Mouse (Mus musculus) forebrain, embryonic 15.5 days (tissue): ENCODE measurements at regions not wholly inside any gene's neighbourhood (a gene's known extent, or its start where the extent isn't known, plus 50 kb on each side); places are given as distances from the start of the nearest gene placed in this dataset.

ENCODE experiments used
- ATAC-seq: fragments of 200-750 bp; cut with Nextera tagmentation; replicated peaks from 2 replicates; pipeline ENCODE4 v1.8.0; 2017; ENCODE audit warnings: mild to moderate bottlenecking, moderate TSS enrichment, moderate library complexity
- H3K27ac ChIP-seq: fragments of 300-500 bp; sonication (generic); replicated peaks from 2 replicates; pipeline ENCODE4 v1.5.1; 2015; ENCODE audit warnings: mild to moderate bottlenecking, inconsistent platforms
- H3K27me3 ChIP-seq: fragments of 300-500 bp; sonication (generic); 2 replicates; pipeline ENCODE4 v1.6.1; 2015; ENCODE audit warnings: inconsistent platforms
- H3K36me3 ChIP-seq: fragments of 300-500 bp; sonication (generic); 2 replicates; pipeline ENCODE4 v1.6.1; 2015; ENCODE audit warnings: mild to moderate bottlenecking, inconsistent platforms
- H3K4me1 ChIP-seq: fragments of 300-500 bp; sonication (generic); 2 replicates; pipeline ENCODE4 v1.6.1; 2015; ENCODE audit warnings: inconsistent platforms
- H3K4me2 ChIP-seq: fragments of 300-500 bp; sonication (generic); replicated peaks from 2 replicates; pipeline ENCODE4 v1.6.1; 2015; ENCODE audit warnings: mild to moderate bottlenecking, inconsistent platforms
- H3K4me3 ChIP-seq: fragments of 300-500 bp; sonication (generic); 2 replicates; pipeline ENCODE4 v1.5.1; 2015; ENCODE audit warnings: mild to moderate bottlenecking, inconsistent platforms
- H3K9ac ChIP-seq: fragments of 300-500 bp; sonication (generic); replicated peaks from 2 replicates; pipeline ENCODE4 v1.6.1; 2015; ENCODE audit warnings: mild to moderate bottlenecking, inconsistent platforms
- H3K9me3 ChIP-seq: fragments of 300-500 bp; sonication (generic); 2 replicates; pipeline ENCODE4 v1.6.1; 2016; ENCODE audit warnings: inconsistent platforms
- WGBS: fragments of 180-500 bp; shearing (Covaris S2); methylation state at CpG from one replicate; pipeline ENCODE4 v1.1.7; 2015; ENCODE audit warnings: mixed read lengths; 5-methylcytosine and 5-hydroxymethylcytosine counted together

GRCm38 (mm10) chr6:100945796-100946195, 112.4 kb downstream of the Ppp4r2 start:
- Histone ChIP-seq H3K36me3 (no peaks in the 10 kb centered on the region), H3K27me3 (no peaks in the 10 kb centered on the region), H3K27ac (no peak overlapping the region), H3K4me1 (0 out of 2 replicates have a peak, but pooled peaks cover 3% of the 10 kb centered on the region), H3K4me3 (no peak overlapping the region), H3K9me3 (no peaks in the 10 kb centered on the region), H3K9ac (no peak overlapping the region), H3K4me2 (no peak overlapping the region)
- ATAC-seq = no peak
- WGBS = 79% methylated on average over 2 of the region's 2 CpGs

GRCm38 (mm10) chr6:100948340-100948739, 114.9 kb downstream of the Ppp4r2 start:
- H3K36me3 ChIP-seq = no peaks in the 10 kb centered on the region
- H3K27ac ChIP-seq = no peak overlapping the region
- no peaks in the 10 kb centered on the region for H3K9me3 ChIP-seq
- H3K4me3 ChIP-seq = no peak overlapping the region
- H3K9ac ChIP-seq = no peak overlapping the region
- H3K4me1 ChIP-seq = 0 out of 2 replicates have a peak, but pooled peaks cover 3% of the 10 kb centered on the region
- 53% methylated on average over 7 of the region's 7 CpGs for WGBS
- H3K4me2 ChIP-seq = no peak overlapping the region
- ATAC-seq = peak; percentile 26; the same call in 1 of the 2 replicates
- no peaks in the 10 kb centered on the region for H3K27me3 ChIP-seq

DNA sequence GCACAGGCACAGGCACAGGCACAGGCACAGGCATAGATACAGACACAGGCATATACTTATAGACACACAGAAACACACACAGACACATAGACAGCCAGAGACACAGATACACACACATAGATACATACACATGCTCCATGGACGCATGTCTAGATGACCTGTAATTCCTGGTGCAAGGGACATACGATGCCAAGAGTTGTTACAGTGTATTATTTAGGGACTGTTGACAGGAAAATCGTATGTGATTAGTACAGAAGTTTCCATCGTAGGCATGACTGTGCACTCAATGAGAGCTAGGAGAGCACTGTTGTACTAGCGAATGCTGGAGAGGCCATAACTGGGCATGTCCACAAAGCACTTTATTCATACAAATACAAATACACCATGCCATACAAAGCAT, 118.2 kb downstream of the Ppp4r2 start:
- WGBS = 88% methylated on average over 5 of the region's 5 CpGs
- ATAC-seq = no peak
- Histone ChIP-seq H3K27ac (no peak overlapping the region), H3K4me2 (no peak overlapping the region), H3K9ac (no peak overlapping the region), H3K27me3 (no peaks in the 10 kb centered on the region), H3K4me1 (0 out of 2 replicates have a peak, but pooled peaks cover 3% of the 10 kb centered on the region), H3K36me3 (no peaks in the 10 kb centered on the region), H3K4me3 (no peak overlapping the region), H3K9me3 (no peaks in the 10 kb centered on the region)

- no peak overlapping the region for H3K4me2 ChIP-seq
- no peaks in the 10 kb centered on the region for H3K27me3 ChIP-seq
- H3K4me3 ChIP-seq = no peak overlapping the region
- no peaks in the 10 kb centered on the region for H3K9me3 ChIP-seq
- H3K9ac ChIP-seq = no peak overlapping the region
- no peak for ATAC-seq
- H3K4me1 ChIP-seq = 0 out of 2 replicates have a peak, but pooled peaks cover 3% of the 10 kb centered on the region
- H3K36me3 ChIP-seq = no peaks in the 10 kb centered on the region
- H3K27ac ChIP-seq = no peak overlapping the region
These were observed 119.0 kb downstream of the Ppp4r2 start for GRCm38 (mm10) chr6:100952470-100952869.

GRCm38 (mm10) chr6:100954563-100954962, 121.1 kb downstream of the Ppp4r2 start:
- no peak overlapping the region for H3K4me2 ChIP-seq
- no peaks in the 10 kb centered on the region for H3K36me3 ChIP-seq
- no peak overlapping the region for H3K4me3 ChIP-seq
- H3K27me3 ChIP-seq = no peaks in the 10 kb centered on the region
- no peaks in the 10 kb centered on the region for H3K9me3 ChIP-seq
- WGBS = 71% methylated on average over 10 of the region's 10 CpGs
- no peak overlapping the region for H3K9ac ChIP-seq
- ATAC-seq = no peak
- H3K4me1 ChIP-seq = no peaks in the 10 kb centered on the region
- H3K27ac ChIP-seq = no peak overlapping the region

- Histone ChIP-seq H3K9ac (no peak overlapping the region), H3K27me3 (no peaks in the 10 kb centered on the region), H3K27ac (no peak overlapping the region), H3K36me3 (no peaks in the 10 kb centered on the region), H3K4me3 (no peak overlapping the region), H3K4me2 (no peak overlapping the region), H3K9me3 (no peaks in the 10 kb centered on the region), H3K4me1 (peaks cover under 1% of the 10 kb centered on the region; the same call in 1 of the 2 replicates)
- 91% methylated on average over 5 of the region's 5 CpGs for WGBS
- no peak for ATAC-seq
These were observed 133.1 kb downstream of the Ppp4r2 start for GRCm38 (mm10) chr6:100966481-100966880.

- H3K9me3 ChIP-seq = no peaks in the 10 kb centered on the region
- WGBS = 79% methylated on average over 12 of the region's 12 CpGs
- no peak overlapping the region for H3K27ac ChIP-seq
- H3K27me3 ChIP-seq = no peaks in the 10 kb centered on the region
- no peaks in the 10 kb centered on the region for H3K36me3 ChIP-seq
- no peak for ATAC-seq
- no peak overlapping the region for H3K4me3 ChIP-seq
- peaks cover 4% of the 10 kb centered on the region; the same call in 1 of the 2 replicates for H3K4me1 ChIP-seq
- no peak overlapping the region for H3K4me2 ChIP-seq
- no peak overlapping the region for H3K9ac ChIP-seq
These were observed 134.8 kb downstream of the Ppp4r2 start for GRCm38 (mm10) chr6:100968080-100968856.

DNA sequence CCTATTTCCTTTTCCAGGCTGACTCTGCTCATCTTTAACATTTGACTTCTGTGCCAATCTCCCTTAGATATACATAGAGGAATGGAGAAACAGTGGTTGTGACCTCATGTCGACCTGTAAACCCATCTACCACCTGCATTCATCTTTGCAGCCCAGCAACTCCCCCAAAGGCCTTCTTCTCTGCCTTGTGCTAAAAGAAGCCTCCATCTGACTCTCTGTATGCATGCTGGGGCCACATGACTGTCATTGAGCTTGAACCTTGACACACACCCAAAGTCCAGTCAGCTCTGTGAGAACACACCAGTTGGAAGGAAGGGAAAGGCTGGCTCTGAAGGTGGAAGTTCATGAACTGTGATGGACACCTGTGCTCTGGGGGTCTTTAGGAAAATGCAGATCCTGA, 135.5 kb downstream of the Ppp4r2 start:
- Histone ChIP-seq H3K4me3 (no peak overlapping the region), H3K27ac (no peak overlapping the region), H3K36me3 (no peaks in the 10 kb centered on the region), H3K9ac (no peak overlapping the region), H3K9me3 (no peaks in the 10 kb centered on the region), H3K4me2 (no peak overlapping the region), H3K27me3 (no peaks in the 10 kb centered on the region), H3K4me1 (peaks cover 4% of the 10 kb centered on the region; the same call in 1 of the 2 replicates)
- WGBS = 57% methylated on average over 1 of the region's 1 CpGs
- ATAC-seq = no peak

DNA sequence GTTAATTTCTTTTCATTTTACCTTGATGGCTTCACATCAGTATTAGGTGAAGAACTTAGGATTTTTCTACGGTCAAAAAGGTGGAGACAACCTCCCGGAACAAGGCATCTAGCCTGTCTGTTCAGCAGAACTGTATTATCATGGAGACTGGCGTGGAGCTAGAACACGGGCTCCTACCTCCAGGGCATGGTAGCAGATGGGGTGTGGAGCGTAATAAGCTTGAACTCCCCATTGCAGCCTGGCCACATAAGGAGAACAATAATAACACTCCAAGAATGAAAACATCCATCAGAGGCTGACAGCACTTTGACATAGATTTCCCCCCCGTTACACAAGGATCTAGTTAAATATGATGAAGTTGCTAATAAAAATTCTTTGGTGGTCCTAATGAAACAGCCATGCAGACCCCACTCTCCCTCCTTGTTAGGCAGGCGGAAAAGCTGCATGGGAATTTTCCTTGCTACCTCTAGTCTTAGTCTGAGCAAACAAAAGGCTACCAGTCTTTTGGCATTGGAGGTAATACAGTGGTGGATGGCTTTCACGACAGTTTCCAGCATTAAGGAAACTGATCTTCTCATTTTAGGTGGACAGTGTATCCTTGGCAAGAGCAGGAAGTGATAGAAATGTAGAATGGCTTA, 137.5 kb downstream of the Ppp4r2 start:
- no peak for ATAC-seq
- Histone ChIP-seq H3K27ac (no peak overlapping the region), H3K36me3 (no peaks in the 10 kb centered on the region), H3K9me3 (no peaks in the 10 kb centered on the region), H3K4me1 (peaks cover 6% of the 10 kb centered on the region), H3K4me3 (no peak overlapping the region), H3K9ac (no peak overlapping the region), H3K4me2 (no peak overlapping the region), H3K27me3 (no peaks in the 10 kb centered on the region)
- 55% methylated on average over 8 of the region's 8 CpGs for WGBS

- Histone ChIP-seq H3K4me1 (peaks cover 12% of the 10 kb centered on the region), H3K9me3 (no peaks in the 10 kb centered on the region), H3K27ac (no peak overlapping the region), H3K9ac (no peak overlapping the region), H3K4me3 (no peak overlapping the region), H3K36me3 (no peaks in the 10 kb centered on the region), H3K4me2 (no peak overlapping the region), H3K27me3 (no peaks in the 10 kb centered on the region)
- 60% methylated on average over 6 of the region's 6 CpGs for WGBS
- ATAC-seq = no peak
These were observed 138.1 kb downstream of the Ppp4r2 start for GRCm38 (mm10) chr6:100971462-100971955.

GRCm38 (mm10) chr6:100973366-100974090, 140.1 kb downstream of the Ppp4r2 start:
- ATAC-seq = no peak
- Histone ChIP-seq H3K9me3 (no peaks in the 10 kb centered on the region), H3K9ac (no peak overlapping the region), H3K4me2 (no peak overlapping the region), H3K4me3 (no peak overlapping the region), H3K4me1 (peaks cover 19% of the 10 kb centered on the region), H3K36me3 (no peaks in the 10 kb centered on the region), H3K27me3 (no peaks in the 10 kb centered on the region), H3K27ac (no peak overlapping the region)
- WGBS = 66% methylated on average over 9 of the region's 9 CpGs

GRCm38 (mm10) chr6:100974716-100975115, 141.3 kb downstream of the Ppp4r2 start:
- Histone ChIP-seq H3K36me3 (no peaks in the 10 kb centered on the region), H3K4me3 (no peak overlapping the region), H3K27me3 (no peaks in the 10 kb centered on the region), H3K4me2 (no peak overlapping the region), H3K9ac (no peak overlapping the region), H3K9me3 (no peaks in the 10 kb centered on the region), H3K27ac (no peak overlapping the region), H3K4me1 (peaks cover 19% of the 10 kb centered on the region)
- 89% methylated on average over 5 of the region's 5 CpGs for WGBS
- ATAC-seq = no peak
